20 mouse cellular contexts compared by ENCODE assay signal in the genomic region with DNA sequence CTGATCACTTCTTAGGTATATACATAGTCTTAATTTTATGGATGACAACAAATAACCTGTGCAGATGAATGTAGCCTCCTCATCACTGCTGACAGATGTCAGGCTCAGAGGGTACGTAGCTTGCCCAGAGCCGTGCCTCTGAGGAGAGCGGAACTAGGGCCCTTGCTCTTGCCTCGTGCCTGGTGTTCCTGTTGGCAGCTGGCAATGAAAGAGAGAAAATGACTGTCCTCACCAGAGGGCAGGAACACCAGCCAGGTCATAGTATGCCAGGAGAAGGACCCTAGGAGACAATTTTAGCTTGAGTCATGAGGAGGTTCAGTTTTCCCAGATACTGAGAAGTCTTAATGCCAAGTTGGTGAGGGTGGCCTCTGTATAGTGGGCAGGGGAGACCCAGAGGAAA.
"Had no signal": no experiment of that assay in that cellular context is flagged by ENCODE, and none has a peak within 500 bp of the region (broad histone marks: within the 10 kb centered on the region; RNA-seq: fewer than 3 reads in every experiment).

No protein-coding gene starts in this region.

- H3K4me3 ChIP-seq: left cerebral cortex, adult 2 months; midbrain, embryonic 12.5 days; midbrain, embryonic 15.5 days; neural tube, embryonic 12.5 days; neural tube, embryonic 15.5 days had no signal

- H3K4me1 ChIP-seq: midbrain, embryonic 12.5 days; midbrain, embryonic 15.5 days; neural tube, embryonic 12.5 days; neural tube, embryonic 15.5 days had no signal

- DNase-seq: kidney, postnatal 10 days; kidney, postnatal 36 days; layer of hippocampus, postnatal 36 days; liver, postnatal 0 days; lung, embryonic 14.5 days; right cerebral cortex, adult 18-20 months; right cerebral cortex, postnatal 14 days; right cerebral cortex, postnatal 4 days; thymus, adult 2 months; thymus, postnatal 14 days; thymus, postnatal 4 days had no signal

- H3K9me3 ChIP-seq: midbrain, embryonic 12.5 days; midbrain, embryonic 15.5 days; neural tube, embryonic 12.5 days had no signal

- H3K27ac ChIP-seq: left cerebral cortex, adult 2 months; liver, embryonic 14.5 days; macrophage; midbrain, embryonic 12.5 days; midbrain, embryonic 15.5 days; neural tube, embryonic 12.5 days; neural tube, embryonic 15.5 days; stomach, postnatal 0 days had no signal

- H3K4me2 ChIP-seq: lung, embryonic 14.5 days; midbrain, embryonic 12.5 days; midbrain, embryonic 15.5 days; neural tube, embryonic 12.5 days; neural tube, embryonic 15.5 days had no signal

- H3K27me3 ChIP-seq: midbrain, embryonic 12.5 days; midbrain, embryonic 15.5 days; neural tube, embryonic 12.5 days; neural tube, embryonic 15.5 days had no signal

- H3K9ac ChIP-seq: liver, embryonic 14.5 days; liver, postnatal 0 days; lung, embryonic 14.5 days; midbrain, embryonic 12.5 days; midbrain, embryonic 15.5 days; neural tube, embryonic 12.5 days; neural tube, embryonic 15.5 days had no signal

- ATAC-seq: liver, postnatal 0 days; lung, postnatal 0 days; midbrain, embryonic 15.5 days had no signal

- H3K36me3 ChIP-seq: midbrain, embryonic 12.5 days; midbrain, embryonic 15.5 days; neural tube, embryonic 12.5 days had no signal
